Mouse (Mus musculus) left cerebral cortex, postnatal 4 days (tissue): Measurements from ENCODE around the gene Gm29133. TPM values are rescaled to one million over a fixed set of nuclear protein-coding genes. Genes with fewer than 3 reads are reported as not detected.
A peak's percentile ranks its signal among the peaks of the same experiment; 100 is the strongest.

ENCODE experiments used
- DNase-seq: peaks from one replicate; pipeline ENCODE4 v3.0.0-alpha.2; 2022
- intact Hi-C: fragments of 180-260 bp; cut with DNase I; formaldehyde crosslinking; loops from one replicate; pipeline ENCODE4 v1.15.1; 2025
- total RNA-seq, 2 experiments: library from RNA; stranded (reverse); gene quantifications; 2 replicates each; pipeline ENCODE4 v1.2.3; 2021

The Gm29133 gene
- not detected for total RNA-seq

DNA sequence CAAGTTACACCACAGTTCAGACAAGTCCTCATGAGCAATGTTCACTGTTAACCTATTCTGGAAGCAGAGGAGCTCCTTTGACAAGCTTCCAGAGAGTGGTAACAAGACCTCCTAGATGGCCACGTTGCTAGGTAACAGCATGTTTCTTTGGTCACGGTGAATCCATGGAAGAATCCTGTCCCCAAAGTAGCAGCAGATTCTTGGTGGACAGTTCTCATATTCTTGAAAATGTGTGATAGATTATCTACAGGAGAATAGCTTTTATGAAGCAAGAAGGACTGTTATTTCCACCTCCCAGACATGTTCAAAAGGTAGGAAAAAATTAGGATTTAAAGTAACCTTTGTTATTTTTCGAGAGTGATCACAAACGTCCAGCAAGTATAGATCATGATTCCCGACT lies at the start of gene Gm29133:
Gene Gm29133, plus strand, starts transcription at position 301 of the 400 bp plus-strand sequence.
- intact Hi-C loops, result no loop called here

GRCm38 (mm10) chr3:75699088-75699487 lies 48.9 kb upstream of the Gm29133 start:
- intact Hi-C loops, result no loop called here
- no peak for DNase-seq

More for the DNA sequence above, at the start of gene Gm29133:
- DNase-seq, result no peak

DNA sequence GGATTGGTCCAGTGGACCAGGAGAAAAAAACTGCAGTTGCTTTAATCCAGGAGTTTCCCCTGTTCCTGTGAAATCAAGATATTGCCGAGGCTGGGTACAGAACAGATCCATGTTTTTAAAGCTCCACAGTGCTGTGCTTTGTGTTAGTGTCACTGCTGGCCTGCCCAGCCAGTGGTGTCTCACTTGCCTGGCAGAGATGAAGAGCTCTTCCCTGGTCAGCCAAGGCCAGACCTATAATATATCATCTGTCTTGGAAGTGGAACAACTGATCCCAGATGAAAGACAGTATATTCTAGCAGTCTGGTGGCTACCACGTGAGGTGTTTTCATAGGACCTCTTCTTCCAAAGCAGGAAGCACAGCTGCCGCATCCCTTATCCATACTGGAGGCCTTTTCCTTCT lies 46.7 kb upstream of the Gm29133 start:
- intact Hi-C loops, result no loop called here

DNA sequence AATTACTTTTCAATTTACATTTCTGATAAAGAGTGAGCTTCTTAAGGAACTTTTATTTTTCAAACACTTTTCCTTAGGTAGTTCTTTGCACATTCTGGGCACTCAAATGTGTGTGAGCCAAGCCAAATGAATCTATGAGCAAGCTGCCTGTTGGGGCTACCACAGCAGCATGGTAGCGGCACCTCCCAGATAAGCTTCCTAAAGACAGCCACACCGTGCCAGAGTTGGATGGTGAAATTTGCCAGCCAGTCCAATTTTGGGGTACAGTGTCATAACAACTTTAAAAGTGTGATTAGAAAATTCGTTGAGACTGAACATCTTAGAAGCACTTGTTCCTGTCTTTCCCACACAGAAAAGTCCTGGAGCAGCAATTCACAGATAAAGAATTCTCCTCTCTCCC lies 41.5 kb upstream of the Gm29133 start:
- no peak for DNase-seq
- intact Hi-C loops, result no loop called here

More for the DNA sequence above, 46.7 kb upstream of the Gm29133 start:
- no peak for DNase-seq

GRCm38 (mm10) chr3:75713678-75714295 lies 34.2 kb upstream of the Gm29133 start:
- intact Hi-C loops, result no loop called here
- DNase-seq, result no peak

- intact Hi-C loops, result loop anchor here (2.0 to 10.0 kb wide), 2 partner anchors 166 to 502 kb away; partner anchors contain the start of genes Pdcd10 and Serpini1
- no peak for DNase-seq
Measured at GRCm38 (mm10) chr3:75720663-75721062, 27.3 kb upstream of the Gm29133 start.

GRCm38 (mm10) chr3:75730982-75731600 lies 16.9 kb upstream of the Gm29133 start:
- DNase-seq, result no peak
- intact Hi-C loops, result no loop called here

DNA sequence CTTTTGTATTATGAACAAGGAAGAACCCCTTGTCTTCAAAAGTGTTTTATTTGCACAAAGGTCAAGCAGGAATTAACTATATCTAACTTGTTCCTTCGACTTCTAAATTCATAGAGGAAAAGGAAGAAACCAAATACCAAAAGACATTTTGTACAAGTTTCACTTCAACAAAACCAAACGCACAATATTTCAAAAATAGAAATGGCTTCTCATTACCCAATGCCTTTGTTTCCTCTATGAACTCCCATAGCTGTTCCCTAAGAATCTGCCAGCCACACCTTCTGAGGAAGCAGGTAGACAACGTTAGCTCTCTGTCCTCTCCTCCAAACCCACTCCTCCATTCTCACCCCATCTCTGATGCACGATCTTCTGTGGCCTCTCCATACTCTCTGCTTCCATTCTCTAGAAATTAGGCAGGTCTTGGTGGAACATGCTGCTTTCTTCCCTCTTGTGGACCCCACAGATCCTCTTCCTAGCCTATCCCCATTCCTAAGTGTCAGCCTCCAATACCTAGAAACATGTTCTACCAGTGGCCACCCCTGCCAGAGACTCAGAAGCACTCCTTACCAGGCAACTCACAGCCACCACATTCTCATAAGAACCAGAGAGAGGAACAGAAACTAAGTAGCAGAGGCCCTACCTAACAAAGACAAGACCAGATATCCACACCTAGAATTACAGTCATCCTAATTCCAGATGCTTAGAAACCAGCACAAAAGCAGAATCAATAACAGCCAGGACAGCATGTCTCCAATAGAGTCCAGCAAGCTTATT lies 4.1 kb upstream of the Gm29133 start:
- intact Hi-C loops, result no loop called here
- DNase-seq, result no peak

DNA sequence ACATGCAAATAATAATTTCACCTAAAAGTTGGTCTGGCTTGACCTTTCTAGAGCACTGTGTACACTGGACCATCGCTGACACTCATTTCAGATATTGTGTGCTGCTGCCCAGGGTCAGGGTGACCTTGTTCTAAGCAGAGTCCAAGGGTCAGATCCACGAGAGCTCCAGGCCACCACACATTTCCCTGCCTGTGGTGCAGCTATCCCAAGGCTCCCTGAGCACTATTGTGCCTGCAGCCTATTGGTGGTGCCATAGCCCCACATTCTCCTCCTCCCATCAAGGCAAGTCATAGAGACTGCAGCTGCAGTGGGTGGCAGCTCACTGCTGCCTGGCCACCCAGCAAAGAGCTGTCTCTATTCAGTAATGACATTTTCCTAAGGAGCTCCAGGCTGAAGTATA lies 2.7 kb upstream of the Gm29133 start:
- DNase-seq, result no peak
- intact Hi-C loops, result no loop called here

- no peak for DNase-seq
- intact Hi-C loops, result no loop called here
Measured at GRCm38 (mm10) chr3:75763351-75763750, 15.4 kb downstream of the Gm29133 start.

DNA sequence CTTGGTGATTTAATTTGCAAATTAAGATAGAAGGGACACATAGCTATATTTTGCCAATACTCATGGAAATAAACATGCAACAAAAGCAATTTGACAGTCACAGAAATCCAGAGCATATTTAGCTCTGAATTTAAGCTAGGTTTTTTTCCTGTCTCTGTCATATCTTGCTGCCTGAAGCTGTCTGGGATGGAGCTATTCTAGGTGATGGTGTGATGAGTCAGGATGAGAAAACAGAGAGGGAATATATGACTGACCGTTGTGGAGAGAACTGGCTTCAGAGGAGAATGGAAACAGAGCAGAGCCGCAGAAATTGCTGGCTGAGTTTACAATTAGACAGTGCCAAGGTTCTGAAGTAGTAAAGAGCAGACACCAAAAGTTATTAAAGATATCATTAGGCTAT lies 26.3 kb downstream of the Gm29133 start:
- DNase-seq, result no peak
- intact Hi-C loops, result no loop called here

DNA sequence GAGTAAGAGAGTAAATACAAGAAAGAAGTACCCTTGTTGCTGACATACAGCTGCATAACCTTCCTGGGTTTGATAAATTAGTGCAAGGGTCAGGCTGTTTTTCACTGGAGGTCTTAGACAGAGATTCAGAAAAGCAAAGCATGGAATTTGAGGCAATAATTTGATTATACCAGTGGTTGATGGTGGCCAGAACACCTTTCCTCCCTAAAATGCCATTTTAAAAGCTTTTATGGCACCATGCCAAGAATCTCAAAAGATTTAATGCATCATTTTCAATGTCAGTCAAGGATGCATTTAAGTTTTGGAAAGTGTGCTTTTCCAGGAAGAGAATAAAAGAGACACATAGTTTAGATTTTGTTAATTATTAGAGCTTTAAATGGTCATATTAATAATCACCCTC lies 60.0 kb downstream of the Gm29133 start:
- no peak for DNase-seq
- intact Hi-C loops, result no loop called here

DNA sequence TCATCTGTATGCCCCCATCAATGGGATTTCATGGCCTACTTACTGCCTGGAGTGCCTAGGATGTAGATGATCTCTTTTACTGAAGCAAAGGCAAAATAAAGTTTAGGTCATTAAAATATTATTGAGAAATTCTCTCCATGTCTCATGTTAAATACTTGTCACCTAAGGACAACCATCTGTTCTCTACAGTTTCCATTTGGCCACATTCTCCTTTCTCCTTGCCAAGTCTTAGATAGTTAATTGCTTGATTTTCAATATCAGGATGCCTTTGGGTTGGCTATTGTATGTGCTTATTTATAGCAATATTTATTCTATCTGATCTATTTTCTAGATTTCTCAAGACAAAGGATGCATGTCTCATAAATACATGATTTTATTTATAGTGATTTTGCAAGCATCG lies 75.9 kb downstream of the Gm29133 start:
- DNase-seq, result no peak
- intact Hi-C loops, result no loop called here

DNA sequence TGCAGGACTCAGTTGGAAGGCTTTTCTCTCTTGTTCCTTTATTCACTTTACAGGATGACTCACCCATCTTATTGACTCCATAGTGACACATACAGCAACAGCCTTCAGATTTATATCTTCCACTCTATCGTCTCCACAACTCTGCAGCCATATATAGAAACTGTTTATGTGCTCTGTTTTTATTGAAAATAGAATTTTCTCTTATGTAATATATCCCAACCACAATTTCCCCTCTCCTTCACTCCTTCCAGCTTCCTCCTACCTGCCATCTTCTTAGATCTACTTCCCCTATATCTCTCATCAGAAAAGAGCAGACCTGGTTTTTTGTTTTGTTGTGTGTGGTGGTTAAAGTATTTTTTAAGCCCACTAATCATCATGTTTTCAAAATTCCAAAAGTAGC lies 76.5 kb downstream of the Gm29133 start:
- DNase-seq, result no peak
- intact Hi-C loops, result no loop called here

GRCm38 (mm10) chr3:75834827-75835226 lies 86.8 kb downstream of the Gm29133 start:
- no peak for DNase-seq
- intact Hi-C loops, result no loop called here

- intact Hi-C loops, result no loop called here
- peak; percentile 2 for DNase-seq
Measured at GRCm38 (mm10) chr3:75835286-75835967, 87.4 kb downstream of the Gm29133 start.

Other genes starting within 250 kb of the Gm29133 start
- gene Pdcd10, start 191.3 kb upstream of the Gm29133 start, total RNA-seq, result 10 to 100 TPM; 60.2 to 62.6 TPM
- gene Serpini1, start 190.7 kb upstream of the Gm29133 start, total RNA-seq, result 100 to 1,000 TPM; 116 to 118 TPM
- gene Golim4, start 208.8 kb downstream of the Gm29133 start, total RNA-seq, result 10 to 100 TPM; 20.6 to 21.9 TPM